Mouse (Mus musculus): ENCODE measurements around the gene Eif2b3. TPM values are rescaled to one million over a fixed set of nuclear protein-coding genes. Genes with fewer than 3 reads are reported as not detected.
A peak's percentile ranks its signal among the peaks of the same experiment; 100 is the strongest.

The Eif2b3 gene
- polyA plus RNA-seq, 1 experiment = 41.6 TPM

GRCm38 (mm10) chr4:116999513-117000154 lies 19.6 kb upstream of the Eif2b3 start:
- H3K79me2 ChIP-seq (ENCODE audit: control insufficient read depth, insufficient read depth) = no peaks in the 10 kb centered on the region
- H3K27me3 ChIP-seq (ENCODE audit: control insufficient read depth, insufficient read depth, insufficient read length) = no peaks in the 10 kb centered on the region
- no peak overlapping the region for H3ac ChIP-seq (ENCODE audit: control insufficient read depth, insufficient read length, low read depth)
- TF ChIP-seq MYOG (IDR thresholded peaks at IDR 0.05; ENCODE audit: control insufficient read depth, extremely low read depth, insufficient read length) (no peak), CTCF (IDR thresholded peaks at IDR 0.05; ENCODE audit: control insufficient read depth, insufficient read depth, insufficient read length) (no peak), USF1 (IDR thresholded peaks at IDR 0.05; ENCODE audit: low read depth) (no peak), CEBPB (IDR thresholded peaks at IDR 0.05; ENCODE audit: low read depth) (no peak), FOSL1 (IDR thresholded peaks at IDR 0.05; ENCODE audit: insufficient read depth, low read length, poor library complexity, severe bottlenecking) (no peak), MYOD1 (IDR thresholded peaks at IDR 0.05; ENCODE audit: control insufficient read depth, insufficient read length, low read depth) (no peak), MAX (IDR thresholded peaks at IDR 0.05) (no peak)
- peaks cover 11% of the 10 kb centered on the region for H3K36me3 ChIP-seq (ENCODE audit: control insufficient read depth, insufficient read depth)
- H3K79me3 ChIP-seq (ENCODE audit: low read depth) = no peaks in the 10 kb centered on the region
- no peak overlapping the region for H3K4me3 ChIP-seq (ENCODE audit: insufficient read depth, poor library complexity, severe bottlenecking)

GRCm38 (mm10) chr4:117001957-117002356 lies 17.2 kb upstream of the Eif2b3 start:
- H3ac ChIP-seq (ENCODE audit: control insufficient read depth, insufficient read length, low read depth) = no peak overlapping the region
- peaks cover 11% of the 10 kb centered on the region for H3K36me3 ChIP-seq (ENCODE audit: control insufficient read depth, insufficient read depth)
- no peaks in the 10 kb centered on the region for H3K79me3 ChIP-seq (ENCODE audit: low read depth)
- H3K79me2 ChIP-seq (ENCODE audit: control insufficient read depth, insufficient read depth) = no peaks in the 10 kb centered on the region
- no peaks in the 10 kb centered on the region for H3K27me3 ChIP-seq (ENCODE audit: control insufficient read depth, insufficient read depth, insufficient read length)
- H3K4me3 ChIP-seq (ENCODE audit: insufficient read depth, poor library complexity, severe bottlenecking) = no peak overlapping the region
- TF ChIP-seq FOSL1 (IDR thresholded peaks at IDR 0.05; ENCODE audit: insufficient read depth, low read length, poor library complexity, severe bottlenecking) = no peak
- no peak for TF ChIP-seq USF1 (IDR thresholded peaks at IDR 0.05; ENCODE audit: low read depth)
- TF ChIP-seq MYOG (IDR thresholded peaks at IDR 0.05; ENCODE audit: control insufficient read depth, extremely low read depth, insufficient read length) = no peak
- TF ChIP-seq MYOD1 (IDR thresholded peaks at IDR 0.05; ENCODE audit: control insufficient read depth, insufficient read length, low read depth) = no peak
- TF ChIP-seq MAX (IDR thresholded peaks at IDR 0.05) = no peak
- no peak for TF ChIP-seq CEBPB (IDR thresholded peaks at IDR 0.05; ENCODE audit: low read depth)
- TF ChIP-seq CTCF (IDR thresholded peaks at IDR 0.05; ENCODE audit: control insufficient read depth, insufficient read depth, insufficient read length) = no peak

DNA sequence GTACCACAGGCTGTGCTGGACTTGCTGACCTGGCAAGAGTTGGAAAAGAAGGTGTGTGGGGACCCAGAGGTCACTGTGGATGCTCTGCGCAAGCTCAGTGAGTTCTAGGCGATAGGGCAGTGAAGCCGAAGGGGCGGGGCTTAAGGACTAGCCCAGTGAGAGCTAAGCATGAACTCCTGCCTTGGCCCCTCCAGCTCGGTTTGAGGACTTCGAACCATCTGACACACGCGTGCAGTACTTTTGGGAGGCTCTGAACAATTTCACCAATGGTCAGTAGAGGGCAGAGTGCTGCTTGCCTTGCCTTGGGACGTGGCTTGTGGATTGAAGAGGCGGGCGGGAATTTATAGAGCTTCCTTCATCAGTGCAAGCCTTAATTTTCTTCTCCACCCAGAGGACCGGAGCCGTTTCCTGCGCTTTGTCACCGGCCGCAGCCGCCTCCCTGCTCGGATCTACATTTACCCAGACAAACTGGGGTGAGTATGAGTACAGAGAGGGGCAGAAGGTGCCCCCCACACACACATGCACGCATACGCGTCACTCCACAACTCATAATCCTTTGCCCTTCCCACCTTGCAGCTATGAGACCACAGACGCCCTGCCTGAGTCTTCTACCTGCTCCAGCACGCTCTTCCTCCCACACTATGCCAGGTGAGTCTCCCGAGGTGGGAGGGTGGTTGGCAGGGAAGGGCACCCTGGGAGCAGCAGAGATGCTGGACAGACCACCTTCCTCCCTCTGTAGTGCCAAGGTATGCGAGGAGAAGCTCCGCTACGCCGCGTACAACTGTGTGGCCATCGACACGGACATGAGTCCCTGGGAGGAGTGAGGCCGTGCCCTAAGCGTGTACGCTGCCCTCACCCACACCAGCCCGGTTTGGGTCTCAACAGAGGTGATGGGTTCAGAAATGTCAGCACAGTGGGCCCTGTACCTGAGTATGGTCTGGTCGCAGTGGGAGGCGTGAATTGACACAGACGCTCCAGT lies 16.4 kb upstream of the Eif2b3 start:
- Histone ChIP-seq H3K4me3 (ENCODE audit: insufficient read depth, poor library complexity, severe bottlenecking) (no peak overlapping the region), H3K79me2 (ENCODE audit: control insufficient read depth, insufficient read depth) (no peaks in the 10 kb centered on the region), H3K79me3 (ENCODE audit: low read depth) (no peaks in the 10 kb centered on the region), H3ac (ENCODE audit: control insufficient read depth, insufficient read length, low read depth) (no peak overlapping the region), H3K27me3 (ENCODE audit: control insufficient read depth, insufficient read depth, insufficient read length) (no peaks in the 10 kb centered on the region), H3K36me3 (ENCODE audit: control insufficient read depth, insufficient read depth) (peaks cover 11% of the 10 kb centered on the region)
- TF ChIP-seq FOSL1 (IDR thresholded peaks at IDR 0.05; ENCODE audit: insufficient read depth, low read length, poor library complexity, severe bottlenecking) (no peak), CTCF (IDR thresholded peaks at IDR 0.05; ENCODE audit: control insufficient read depth, insufficient read depth, insufficient read length) (peak; percentile 33)

GRCm38 (mm10) chr4:117004649-117005048 lies 14.6 kb upstream of the Eif2b3 start:
- TF ChIP-seq MYOD1 (IDR thresholded peaks at IDR 0.05; ENCODE audit: control insufficient read depth, insufficient read length, low read depth) (no peak), CEBPB (IDR thresholded peaks at IDR 0.05; ENCODE audit: low read depth) (no peak), MAX (IDR thresholded peaks at IDR 0.05) (no peak), CTCF (IDR thresholded peaks at IDR 0.05; ENCODE audit: control insufficient read depth, insufficient read depth, insufficient read length) (no peak), USF1 (IDR thresholded peaks at IDR 0.05; ENCODE audit: low read depth) (no peak), FOSL1 (IDR thresholded peaks at IDR 0.05; ENCODE audit: insufficient read depth, low read length, poor library complexity, severe bottlenecking) (no peak), MYOG (IDR thresholded peaks at IDR 0.05; ENCODE audit: control insufficient read depth, extremely low read depth, insufficient read length) (no peak)
- H3K27me3 ChIP-seq (ENCODE audit: control insufficient read depth, insufficient read depth, insufficient read length) = no peaks in the 10 kb centered on the region
- peaks cover 11% of the 10 kb centered on the region for H3K36me3 ChIP-seq (ENCODE audit: control insufficient read depth, insufficient read depth)
- no peak overlapping the region for H3ac ChIP-seq (ENCODE audit: control insufficient read depth, insufficient read length, low read depth)
- H3K4me3 ChIP-seq (ENCODE audit: insufficient read depth, poor library complexity, severe bottlenecking) = no peak overlapping the region
- H3K79me3 ChIP-seq (ENCODE audit: low read depth) = no peaks in the 10 kb centered on the region
- H3K79me2 ChIP-seq (ENCODE audit: control insufficient read depth, insufficient read depth) = no peaks in the 10 kb centered on the region

GRCm38 (mm10) chr4:117005611-117006400 lies 13.4 kb upstream of the Eif2b3 start:
- no peaks in the 10 kb centered on the region for H3K79me2 ChIP-seq (ENCODE audit: control insufficient read depth, insufficient read depth)
- H3ac ChIP-seq (ENCODE audit: control insufficient read depth, insufficient read length, low read depth) = no peak overlapping the region
- H3K36me3 ChIP-seq (ENCODE audit: control insufficient read depth, insufficient read depth) = peaks cover 11% of the 10 kb centered on the region
- TF ChIP-seq USF1 (IDR thresholded peaks at IDR 0.05; ENCODE audit: low read depth) (no peak), CEBPB (IDR thresholded peaks at IDR 0.05; ENCODE audit: low read depth) (no peak), MAX (IDR thresholded peaks at IDR 0.05) (no peak), MYOD1 (IDR thresholded peaks at IDR 0.05; ENCODE audit: control insufficient read depth, insufficient read length, low read depth) (no peak), FOSL1 (IDR thresholded peaks at IDR 0.05; ENCODE audit: insufficient read depth, low read length, poor library complexity, severe bottlenecking) (no peak), CTCF (IDR thresholded peaks at IDR 0.05; ENCODE audit: control insufficient read depth, insufficient read depth, insufficient read length) (no peak), MYOG (IDR thresholded peaks at IDR 0.05; ENCODE audit: control insufficient read depth, extremely low read depth, insufficient read length) (no peak)
- no peaks in the 10 kb centered on the region for H3K27me3 ChIP-seq (ENCODE audit: control insufficient read depth, insufficient read depth, insufficient read length)
- no peaks in the 10 kb centered on the region for H3K79me3 ChIP-seq (ENCODE audit: low read depth)
- H3K4me3 ChIP-seq (ENCODE audit: insufficient read depth, poor library complexity, severe bottlenecking) = no peak overlapping the region
